Mouse (Mus musculus) G1E (cell line): ENCODE data around the gene Sorl1.

Experiments used
- CTCF ChIP-seq: IDR thresholded peaks from 2 replicates; pipeline ENCODE4 v1.5.1; 2012; ENCODE audit warnings: low read depth, low read length, inconsistent platforms, mixed read lengths
- GATA1 ChIP-seq: IDR thresholded peaks from 2 replicates; pipeline ENCODE4 v1.6.1; 2012; ENCODE audit warnings: borderline replicate concordance, low read length, inconsistent platforms, mixed read lengths
- GATA2 ChIP-seq: IDR thresholded peaks from 2 replicates; pipeline ENCODE4 v1.6.1; 2012; ENCODE audit warnings: low read depth, low read length, inconsistent platforms, borderline replicate concordance
- POLR2AphosphoS5 ChIP-seq: IDR thresholded peaks from 2 replicates; pipeline ENCODE4 v1.6.1; 2012; ENCODE audit warnings: low read depth, low read length, inconsistent platforms; ENCODE audit not compliant: insufficient replicate concordance
- TAL1 ChIP-seq: conservative IDR thresholded peaks from 2 replicates; pipeline ENCODE4 v1.6.1; 2012; ENCODE audit warnings: low read depth, low read length, inconsistent platforms, mixed read lengths

DNA sequence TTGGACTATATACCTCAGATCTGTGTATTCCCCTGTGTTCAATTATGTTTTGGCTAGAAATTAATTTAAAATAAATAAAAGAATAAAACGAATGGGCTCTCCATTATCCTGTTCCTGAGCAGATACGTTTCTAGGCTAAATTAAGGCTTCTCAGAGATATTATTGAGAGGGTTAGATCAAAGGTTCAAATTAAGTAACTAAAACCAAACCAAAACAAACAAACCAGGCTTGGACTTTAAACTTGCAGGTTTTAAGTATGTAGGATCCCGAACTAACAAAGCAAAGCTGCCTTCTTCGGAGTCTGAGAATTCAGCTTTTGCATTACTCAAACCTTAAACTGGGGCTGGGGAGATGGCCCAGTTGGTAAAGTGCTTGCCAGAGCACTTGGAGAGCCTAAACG lies 13.5 kb upstream of the Sorl1 start:
- TF ChIP-seq CTCF (no peak), GATA1 (no peak), TAL1 (no peak), POLR2AphosphoS5 (no peak), GATA2 (no peak)
